Mouse (Mus musculus) intestine, embryonic 15.5 days (tissue): Measurements from ENCODE around the gene Nhlrc3. TPM values are rescaled to one million over a fixed set of nuclear protein-coding genes. Genes with fewer than 3 reads are reported as not detected.

Experiments used
- ATAC-seq: fragments of 200-750 bp; cut with Nextera tagmentation; 2 replicates; pipeline ENCODE4 v1.8.0; 2017; ENCODE audit warnings: moderate TSS enrichment, moderate library complexity
- H3K27ac ChIP-seq: fragments of 300-500 bp; sonication (generic); 2 replicates; pipeline ENCODE4 v1.5.1; 2015; ENCODE audit warnings: mild to moderate bottlenecking, inconsistent platforms
- H3K27me3 ChIP-seq: fragments of 300-500 bp; sonication (generic); replicated peaks from 2 replicates; pipeline ENCODE4 v1.6.1; 2015; ENCODE audit warnings: inconsistent platforms
- H3K36me3 ChIP-seq: fragments of 300-500 bp; sonication (generic); 2 replicates; pipeline ENCODE4 v1.6.1; 2015; ENCODE audit warnings: inconsistent platforms
- H3K4me1 ChIP-seq: fragments of 300-500 bp; sonication (generic); replicated peaks from 2 replicates; pipeline ENCODE4 v1.6.1; 2015; ENCODE audit warnings: inconsistent platforms
- H3K4me2 ChIP-seq: fragments of 300-500 bp; sonication (generic); replicated peaks from 2 replicates; pipeline ENCODE4 v1.6.1; 2015; ENCODE audit warnings: mild to moderate bottlenecking, inconsistent platforms
- H3K4me3 ChIP-seq: fragments of 300-500 bp; sonication (generic); replicated peaks from 2 replicates; pipeline ENCODE4 v1.5.1; 2015; ENCODE audit warnings: inconsistent platforms
- H3K9ac ChIP-seq: fragments of 300-500 bp; sonication (generic); 2 replicates; pipeline ENCODE4 v1.6.1; 2015; ENCODE audit warnings: inconsistent platforms
- H3K9me3 ChIP-seq: fragments of 300-500 bp; sonication (generic); 2 replicates; pipeline ENCODE4 v1.6.1; 2016; ENCODE audit warnings: inconsistent platforms
- WGBS: fragments of 180-500 bp; shearing (Covaris S2); methylation state at CpG from one replicate; pipeline ENCODE4 v1.1.7; 2015; 5-methylcytosine and 5-hydroxymethylcytosine counted together
- polyA plus RNA-seq: library from polyadenylated mRNA; unstranded; fragments of >200 nt; fragmentation: Nextera tagmentation; extraction: Ambion mirVana; gene quantifications from 2 replicates; pipeline ENCODE4 v1.2.1, GENCODE M21; 2015

The Nhlrc3 gene
- polyA plus RNA-seq, 1 experiment from 2014 or later, result 16.0 TPM

GRCm38 (mm10) chr3:53469650-53470049 is 6.5 kb upstream of the Nhlrc3 start:
- Histone ChIP-seq H3K4me2 (no peak overlapping the region), H3K4me3 (no peak overlapping the region), H3K27ac (no peak overlapping the region), H3K9ac (no peak overlapping the region), H3K9me3 (no peaks in the 10 kb centered on the region), H3K4me1 (peaks cover 16% of the 10 kb centered on the region), H3K27me3 (no peaks in the 10 kb centered on the region), H3K36me3 (peaks cover 30% of the 10 kb centered on the region)
- no peak for ATAC-seq
- WGBS, result 80% methylated on average over 5 of the region's 5 CpGs

GRCm38 (mm10) chr3:53467356-53467755 is 4.2 kb upstream of the Nhlrc3 start:
- Histone ChIP-seq H3K4me2 (no peak overlapping the region), H3K36me3 (peaks cover 12% of the 10 kb centered on the region), H3K9ac (no peak overlapping the region), H3K27me3 (no peaks in the 10 kb centered on the region), H3K9me3 (no peaks in the 10 kb centered on the region), H3K27ac (no peak overlapping the region), H3K4me3 (no peak overlapping the region), H3K4me1 (peaks cover 16% of the 10 kb centered on the region)
- WGBS, result 70% methylated on average over 4 of the region's 5 CpGs
- no peak for ATAC-seq

- peaks cover 16% of the 10 kb centered on the region for H3K4me1 ChIP-seq
- H3K27me3 ChIP-seq, result no peaks in the 10 kb centered on the region
- no peak overlapping the region for H3K4me3 ChIP-seq
- peaks cover 7% of the 10 kb centered on the region for H3K36me3 ChIP-seq
- no peak overlapping the region for H3K27ac ChIP-seq
- no peaks in the 10 kb centered on the region for H3K9me3 ChIP-seq
- peak overlapping the region; percentile 62 for H3K4me2 ChIP-seq
- no peak for ATAC-seq
- H3K9ac ChIP-seq, result no peak overlapping the region
- WGBS, result 74% methylated on average over 9 of the region's 9 CpGs
These were observed 3.3 kb upstream of the Nhlrc3 start for GRCm38 (mm10) chr3:53466481-53466880.

GRCm38 (mm10) chr3:53465330-53465729 is 2.2 kb upstream of the Nhlrc3 start:
- Histone ChIP-seq H3K27me3 (no peaks in the 10 kb centered on the region), H3K27ac (no peak overlapping the region), H3K4me3 (peak overlapping the region; percentile 23), H3K4me2 (peak overlapping the region; percentile 62), H3K4me1 (peaks cover 19% of the 10 kb centered on the region), H3K9ac (no peak overlapping the region), H3K36me3 (peaks cover 3% of the 10 kb centered on the region; the same call in 1 of the 2 replicates), H3K9me3 (no peaks in the 10 kb centered on the region)
- ATAC-seq, result no peak
- 33% methylated on average over 6 of the region's 6 CpGs for WGBS

- peak overlapping the region; percentile 81; the same call in 1 of the 2 replicates for H3K27ac ChIP-seq
- no peak for ATAC-seq
These were observed 1.1 kb upstream of the Nhlrc3 start for GRCm38 (mm10) chr3:53464146-53464698.

GRCm38 (mm10) chr3:53463765-53464114 is 608 bp upstream of the Nhlrc3 start:
- WGBS, result 0% methylated on average over 35 of the region's 35 CpGs
- ATAC-seq, result peak; percentile 60; the same call in 1 of the 2 replicates
- Histone ChIP-seq H3K4me2 (peak overlapping the region; percentile 62), H3K27ac (peak overlapping the region; percentile 81), H3K4me1 (peaks cover 19% of the 10 kb centered on the region), H3K4me3 (peak overlapping the region; percentile 96), H3K9ac (peak overlapping the region; percentile 89), H3K36me3 (peaks cover 3% of the 10 kb centered on the region; the same call in 1 of the 2 replicates), H3K9me3 (no peaks in the 10 kb centered on the region), H3K27me3 (no peaks in the 10 kb centered on the region)

More at GRCm38 (mm10) chr3:53464146-53464698, 1.1 kb upstream of the Nhlrc3 start:
- H3K4me1 ChIP-seq, result peaks cover 19% of the 10 kb centered on the region
- no peaks in the 10 kb centered on the region for H3K9me3 ChIP-seq
- no peaks in the 10 kb centered on the region for H3K27me3 ChIP-seq
- H3K9ac ChIP-seq, result peak overlapping the region; percentile 89
- H3K4me2 ChIP-seq, result peak overlapping the region; percentile 62
- peak overlapping the region; percentile 96 for H3K4me3 ChIP-seq
- WGBS, result under 1% methylated on average over 20 of the region's 20 CpGs
- peaks cover 3% of the 10 kb centered on the region; the same call in 1 of the 2 replicates for H3K36me3 ChIP-seq

- no peaks in the 10 kb centered on the region for H3K9me3 ChIP-seq
- ATAC-seq, result no peak
- H3K27me3 ChIP-seq, result no peaks in the 10 kb centered on the region
- WGBS, result 4% methylated on average over 9 of the region's 9 CpGs
- H3K36me3 ChIP-seq, result peaks cover 7% of the 10 kb centered on the region
- H3K4me3 ChIP-seq, result peak overlapping the region; percentile 96
- H3K27ac ChIP-seq, result peak overlapping the region; percentile 78
- H3K4me2 ChIP-seq, result peak overlapping the region; percentile 62
- peaks cover 16% of the 10 kb centered on the region for H3K4me1 ChIP-seq
- H3K9ac ChIP-seq, result peak overlapping the region; percentile 77
These were observed 459 bp downstream of the Nhlrc3 start for GRCm38 (mm10) chr3:53462701-53463045.

- H3K9ac ChIP-seq, result no peak overlapping the region
- H3K4me3 ChIP-seq, result no peak overlapping the region
- H3K27me3 ChIP-seq, result no peaks in the 10 kb centered on the region
- 0 out of 2 replicates have a peak, but pooled peaks cover 3% of the 10 kb centered on the region for H3K4me1 ChIP-seq
- H3K4me2 ChIP-seq, result no peak overlapping the region
- ATAC-seq, result no peak
- H3K36me3 ChIP-seq, result peaks cover 16% of the 10 kb centered on the region
- 72% methylated on average over 9 of the region's 9 CpGs for WGBS
- H3K27ac ChIP-seq, result no peak overlapping the region
- H3K9me3 ChIP-seq, result no peaks in the 10 kb centered on the region
These were observed 3.0 kb downstream of the Nhlrc3 start for GRCm38 (mm10) chr3:53460106-53460505.

- Histone ChIP-seq H3K4me2 (no peak overlapping the region), H3K27ac (no peak overlapping the region), H3K9me3 (no peaks in the 10 kb centered on the region), H3K27me3 (no peaks in the 10 kb centered on the region), H3K36me3 (peaks cover 18% of the 10 kb centered on the region), H3K9ac (no peak overlapping the region), H3K4me3 (no peak overlapping the region), H3K4me1 (0 out of 2 replicates have a peak, but pooled peaks cover 5% of the 10 kb centered on the region)
- ATAC-seq, result no peak
- WGBS, result 68% methylated on average over 5 of the region's 5 CpGs
These were observed 5.4 kb downstream of the Nhlrc3 start for GRCm38 (mm10) chr3:53457750-53458149.

GRCm38 (mm10) chr3:53454984-53455383 is 8.1 kb downstream of the Nhlrc3 start:
- no peak overlapping the region for H3K9ac ChIP-seq
- peaks cover 35% of the 10 kb centered on the region for H3K36me3 ChIP-seq
- 0 out of 2 replicates have a peak, but pooled peaks cover 2% of the 10 kb centered on the region for H3K4me1 ChIP-seq
- H3K27ac ChIP-seq, result peak overlapping the region; percentile 60; the same call in 1 of the 2 replicates
- H3K27me3 ChIP-seq, result no peaks in the 10 kb centered on the region
- no peaks in the 10 kb centered on the region for H3K9me3 ChIP-seq
- WGBS, result 61% methylated on average over 7 of the region's 7 CpGs
- no peak overlapping the region for H3K4me3 ChIP-seq
- ATAC-seq, result peak; percentile 42
- H3K4me2 ChIP-seq, result no peak overlapping the region

GRCm38 (mm10) chr3:53454561-53454960 is 8.6 kb downstream of the Nhlrc3 start:
- 85% methylated on average over 6 of the region's 6 CpGs for WGBS

GRCm38 (mm10) chr3:53454005-53454404 is 9.1 kb downstream of the Nhlrc3 start:
- no peaks in the 10 kb centered on the region for H3K9me3 ChIP-seq
- peak overlapping the region; percentile 60; the same call in 1 of the 2 replicates for H3K27ac ChIP-seq
- H3K27me3 ChIP-seq, result no peaks in the 10 kb centered on the region
- H3K36me3 ChIP-seq, result peaks cover 35% of the 10 kb centered on the region
- no peak overlapping the region for H3K4me2 ChIP-seq
- 72% methylated on average over 6 of the region's 6 CpGs for WGBS
- H3K9ac ChIP-seq, result no peak overlapping the region
- no peak overlapping the region for H3K4me3 ChIP-seq
- ATAC-seq, result peak; percentile 92
- 0 out of 2 replicates have a peak, but pooled peaks cover 2% of the 10 kb centered on the region for H3K4me1 ChIP-seq

More at GRCm38 (mm10) chr3:53454561-53454960, 8.6 kb downstream of the Nhlrc3 start:
- Histone ChIP-seq H3K4me2 (no peak overlapping the region), H3K4me1 (0 out of 2 replicates have a peak, but pooled peaks cover 2% of the 10 kb centered on the region), H3K4me3 (no peak overlapping the region), H3K9ac (no peak overlapping the region), H3K27me3 (no peaks in the 10 kb centered on the region), H3K36me3 (peaks cover 35% of the 10 kb centered on the region), H3K27ac (peak overlapping the region; percentile 60), H3K9me3 (no peaks in the 10 kb centered on the region)
- no peak for ATAC-seq

GRCm38 (mm10) chr3:53453346-53453745 is 9.8 kb downstream of the Nhlrc3 start:
- no peaks in the 10 kb centered on the region for H3K9me3 ChIP-seq
- H3K4me3 ChIP-seq, result no peak overlapping the region
- no peak overlapping the region for H3K27ac ChIP-seq
- 0 out of 2 replicates have a peak, but pooled peaks cover 2% of the 10 kb centered on the region for H3K4me1 ChIP-seq
- no peak for ATAC-seq
- no peaks in the 10 kb centered on the region for H3K27me3 ChIP-seq
- no peak overlapping the region for H3K9ac ChIP-seq
- peaks cover 35% of the 10 kb centered on the region for H3K36me3 ChIP-seq
- 91% methylated on average over 7 of the region's 7 CpGs for WGBS
- H3K4me2 ChIP-seq, result no peak overlapping the region
